In the genomic region with DNA sequence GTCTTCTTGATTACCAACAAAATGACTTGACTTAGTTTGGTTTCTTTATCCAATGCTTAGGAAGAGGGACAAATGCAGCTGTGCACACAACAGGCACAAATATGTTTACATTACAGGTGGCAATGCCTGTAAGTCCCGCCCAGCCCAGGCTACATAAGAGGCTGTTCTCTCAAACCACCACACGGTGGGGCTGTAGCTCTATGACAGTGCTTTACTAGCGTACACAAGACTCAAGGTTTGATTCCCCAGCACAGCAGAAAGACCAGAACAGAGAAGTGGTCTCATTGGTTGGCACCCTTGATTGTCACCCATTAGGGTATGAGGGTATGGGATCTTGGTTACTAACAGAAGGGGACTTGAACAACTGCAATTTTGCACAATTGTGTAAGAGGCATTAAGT, we compare ENCODE assay signal across 9 mouse cellular contexts. TPM values are rescaled to one million over a fixed set of nuclear protein-coding genes. Genes with fewer than 3 reads are reported as not detected.
DNase-seq lines count a peak whose midpoint lies in the region; ATAC-seq and TF ChIP-seq lines count a peak whose summit lies in the region.
"Had no signal": no experiment of that assay in that cellular context is flagged by ENCODE, and none has a peak within 500 bp of the region (broad histone marks: within the 10 kb centered on the region; RNA-seq: fewer than 3 reads in every experiment).

No protein-coding gene starts in this region.

- H3K27me3 ChIP-seq in liver, embryonic 14.5 days (ENCODE audit: control insufficient read depth, insufficient read depth, low read length) = no peaks in the 10 kb centered on the region
- no peaks in the 10 kb centered on the region for H3K27me3 ChIP-seq in myocyte (ENCODE audit: control insufficient read depth, insufficient read depth, insufficient read length)
- H3K27me3 ChIP-seq in stomach, embryonic 15.5 days (replicated peaks) = no peaks in the 10 kb centered on the region
- H3K27me3 ChIP-seq: embryonic facial prominence, embryonic 13.5 days had no signal

- peak; percentile 73 for DNase-seq in A20 (ENCODE audit: low read depth, low spot score)
- peak; percentile 65 for DNase-seq in T-cell, adult 2 months (ENCODE audit: low spot score)
- peak; percentile 68 to 76 for DNase-seq in cerebellum, postnatal 25 days
- DNase-seq in gastrocnemius, adult 8-10 months (ENCODE audit: low spot score in 2 of 2) = peak; percentile 6 to 36
- peak; percentile 69 for DNase-seq in kidney, adult 18-20 months
- peak; percentile 52 to 61 (median 58) for DNase-seq in liver, embryonic 14.5 days (ENCODE audit: low read depth in 3 of 3, low spot score in 3 of 3)

- H3K4me2 ChIP-seq in liver, embryonic 14.5 days (ENCODE audit: low read depth) = no peak overlapping the region; the same call in 1 of the 2 replicates
- peak overlapping the region; percentile 22 for H3K4me2 ChIP-seq in myocyte (ENCODE audit: low read depth)
- no peak overlapping the region for H3K4me2 ChIP-seq in stomach, embryonic 15.5 days
- H3K4me2 ChIP-seq: embryonic facial prominence, embryonic 13.5 days had no signal

- H3ac ChIP-seq in myocyte (ENCODE audit: control insufficient read depth, insufficient read length) = no peak overlapping the region

- no peaks in the 10 kb centered on the region for H3K4me1 ChIP-seq in liver, embryonic 14.5 days (replicated peaks; ENCODE audit: control insufficient read depth in 2 of 2, insufficient read depth in 2 of 2, low read length in 1 of 2)
- H3K4me1 ChIP-seq in stomach, embryonic 15.5 days = no peaks in the 10 kb centered on the region
- H3K4me1 ChIP-seq: embryonic facial prominence, embryonic 13.5 days had no signal

- no peak for TF ChIP-seq POLR2A in myocyte (IDR thresholded peaks at IDR 0.05; ENCODE audit: insufficient read length, low read depth)

- WGBS in liver, embryonic 14.5 days (ENCODE audit: insufficient replicate concordance) = 8% methylated on average over 3 of the region's 3 CpGs
- WGBS in stomach, embryonic 15.5 days = 8% methylated on average over 3 of the region's 3 CpGs

- no peak overlapping the region for H3K27ac ChIP-seq in liver, embryonic 14.5 days
- no peak overlapping the region for H3K27ac ChIP-seq in stomach, embryonic 15.5 days
- H3K27ac ChIP-seq: embryonic facial prominence, embryonic 13.5 days had no signal

- H3K9ac ChIP-seq in liver, embryonic 14.5 days (replicated peaks) = no peak overlapping the region
- H3K9ac ChIP-seq in stomach, embryonic 15.5 days = no peak overlapping the region
- H3K9ac ChIP-seq: embryonic facial prominence, embryonic 13.5 days had no signal

- no peaks in the 10 kb centered on the region for H3K9me3 ChIP-seq in liver, embryonic 14.5 days (ENCODE audit: control insufficient read depth, low read length)
- no peaks in the 10 kb centered on the region for H3K9me3 ChIP-seq in stomach, embryonic 15.5 days

- TF ChIP-seq EP300 in liver, embryonic 14.5 days (IDR thresholded peaks at IDR 0.05; ENCODE audit: low read depth) = no peak

- TF ChIP-seq CTCF in liver, embryonic 14.5 days (IDR thresholded peaks at IDR 0.05; ENCODE audit: low read depth) = peak; percentile 91

- peak; percentile 61 for ATAC-seq in liver, embryonic 14.5 days (ENCODE audit: insufficient read depth)
- peak; percentile 27; the same call in 1 of the 2 replicates for ATAC-seq in stomach, embryonic 15.5 days (ENCODE audit: insufficient read depth, low FRiP score, low read depth)

- H3K4me3 ChIP-seq in liver, embryonic 14.5 days (ENCODE audit: insufficient read depth in 1 of 2, low read depth in 2 of 2, low read length in 2 of 2) = no peak overlapping the region
- no peak overlapping the region for H3K4me3 ChIP-seq in myocyte
- H3K4me3 ChIP-seq in stomach, embryonic 15.5 days (replicated peaks) = no peak overlapping the region
- H3K4me3 ChIP-seq: embryonic facial prominence, embryonic 13.5 days had no signal

- no peaks in the 10 kb centered on the region for H3K36me3 ChIP-seq in liver, embryonic 14.5 days (replicated peaks; ENCODE audit: control insufficient read depth, insufficient read depth, low read depth)
- H3K36me3 ChIP-seq in myocyte (ENCODE audit: control insufficient read depth, insufficient read depth) = no peaks in the 10 kb centered on the region
- no peaks in the 10 kb centered on the region for H3K36me3 ChIP-seq in stomach, embryonic 15.5 days
- H3K36me3 ChIP-seq: embryonic facial prominence, embryonic 13.5 days had no signal

- H3K79me2 ChIP-seq in myocyte (ENCODE audit: control insufficient read depth, insufficient read depth) = peaks cover 65% of the 10 kb centered on the region

TF ChIP-seq in myocyte, 11 proteins besides CTCF, POLR2A, EP300 and RAD21:
- TF ChIP-seq MYOG (IDR thresholded peaks at IDR 0.05; ENCODE audit: control insufficient read depth in 1 of 3, insufficient read depth in 1 of 3, insufficient read length in 2 of 3, low read depth in 2 of 3) (no peak), CEBPB (IDR thresholded peaks at IDR 0.05; ENCODE audit: insufficient read depth, poor library complexity, severe bottlenecking) (no peak), USF1 (IDR thresholded peaks at IDR 0.05; ENCODE audit: low read depth) (no peak), MAX (IDR thresholded peaks at IDR 0.05; ENCODE audit: low read depth) (no peak), TCF3 (IDR thresholded peaks at IDR 0.05; ENCODE audit: insufficient read length, low read depth) (no peak), REST (IDR thresholded peaks at IDR 0.05; ENCODE audit: insufficient read depth, insufficient read length) (no peak), MYOD1 (IDR thresholded peaks at IDR 0.05; ENCODE audit: control insufficient read depth in 1 of 3, insufficient read length in 2 of 3, low read depth in 2 of 3) (no peak), SRF (IDR thresholded peaks at IDR 0.05; ENCODE audit: control insufficient read depth, insufficient read length, low read depth) (no peak), E2F4 (IDR thresholded peaks at IDR 0.05; ENCODE audit: insufficient read depth) (no peak), TCF12 (IDR thresholded peaks at IDR 0.05; ENCODE audit: insufficient read depth, poor library complexity, severe bottlenecking) (no peak), POLR2AphosphoS2 (IDR thresholded peaks at IDR 0.05; ENCODE audit: insufficient read length, low read depth) (no peak)

RNA-seq across cellular contexts. Expression of gene Gm26992, which starts 55.7 kb away (rescaled TPM):
- not detected for total RNA-seq in gastrocnemius, adult 8-10 months (2022)
- polyA plus RNA-seq in liver, embryonic 14.5 days (2012; rRNA removed) = 0.41 TPM in 1 of 2 replicates, not detected in the other
- polyA plus RNA-seq in liver, embryonic 14.5 days (2014; fragmentation: Nextera tagmentation; extraction: Ambion mirVana) = not detected in 2 replicates
- polyA plus RNA-seq in myocyte (2012; fragmentation: generic; extraction: Trizol) = not detected
- polyA plus RNA-seq in stomach, embryonic 15.5 days (2015; fragmentation: Nextera tagmentation; extraction: Ambion mirVana) = not detected in 2 replicates
- polyA plus RNA-seq: embryonic facial prominence, embryonic 13.5 days had no signal

Comparison
In these comparisons a context has a peak if more than half of its experiments do, and no peak if none do; other contexts are left out.
1. DNase-seq: peak in every context shown above with its lines; median percentile 73 in A20; 72 in cerebellum, postnatal 25 days; 69 in kidney, adult 18-20 months; 65 in T-cell, adult 2 months; 58 in liver, embryonic 14.5 days; 21 in gastrocnemius, adult 8-10 months.